Mouse (Mus musculus) thymus, adult 2 months (tissue): Measurements from ENCODE around the gene Proser3. TPM values are rescaled to one million over a fixed set of nuclear protein-coding genes. Genes with fewer than 3 reads are reported as not detected.

Experiments
- DNase-seq: peaks from one replicate; pipeline ENCODE4 v3.0.0; 2021
- H3K27ac ChIP-seq: fragments of 200-500 bp; 2 replicates; pipeline ENCODE4 v1.5.1; 2012; ENCODE audit warnings: low read length, control low read depth; ENCODE audit not compliant: control insufficient read depth, insufficient read depth
- H3K27me3 ChIP-seq: fragments of 200-500 bp; 2 replicates; pipeline ENCODE4 v1.6.1; 2012; ENCODE audit warnings: mild to moderate bottlenecking, low read length, moderate library complexity, mixed read lengths; ENCODE audit not compliant: control insufficient read depth, insufficient read depth
- H3K36me3 ChIP-seq: fragments of 200-500 bp; 2 replicates; pipeline ENCODE4 v1.6.1; 2012; ENCODE audit warnings: mild to moderate bottlenecking, low read length, moderate library complexity; ENCODE audit not compliant: control insufficient read depth, insufficient read depth
- H3K4me1 ChIP-seq: fragments of 200-500 bp; replicated peaks from 2 replicates; pipeline ENCODE4 v1.6.1; 2012; ENCODE audit warnings: low read length; ENCODE audit not compliant: control insufficient read depth, insufficient read depth
- H3K4me3 ChIP-seq: fragments of 200-500 bp; 2 replicates; pipeline ENCODE4 v1.5.1; 2012; ENCODE audit warnings: mild to moderate bottlenecking, low read length, control low read depth, moderate library complexity; ENCODE audit not compliant: control insufficient read depth, insufficient read depth
- CTCF ChIP-seq: fragments of 200-500 bp; IDR thresholded peaks from 2 replicates; pipeline ENCODE4 v1.5.1; 2012; ENCODE audit warnings: mild to moderate bottlenecking, control low read depth, low read length, moderate library complexity, borderline replicate concordance; ENCODE audit not compliant: control insufficient read depth, poor library complexity, insufficient read depth; ENCODE audit errors: extremely low read depth
- POLR2A ChIP-seq: fragments of 200-500 bp; IDR thresholded peaks from 2 replicates; pipeline ENCODE4 v1.6.1; 2012; ENCODE audit warnings: mild to moderate bottlenecking, low read length, control low read depth, moderate library complexity; ENCODE audit not compliant: control insufficient read depth, poor library complexity, insufficient read depth; ENCODE audit errors: extremely low read depth
- WGBS: fragments of 180-500 bp; shearing (Covaris S2); methylation state at CpG from one replicate; pipeline ENCODE4 v1.1.7; 2018; 5-methylcytosine and 5-hydroxymethylcytosine counted together
- polyA plus RNA-seq: library from polyadenylated mRNA; depleted of rRNA; stranded (reverse); fragments of >200 nt; gene quantifications from 2 replicates; pipeline ENCODE4 v1.2.3, GENCODE M21; 2012

The Proser3 gene
- polyA plus RNA-seq, 1 experiment, result 36.1 TPM

DNA sequence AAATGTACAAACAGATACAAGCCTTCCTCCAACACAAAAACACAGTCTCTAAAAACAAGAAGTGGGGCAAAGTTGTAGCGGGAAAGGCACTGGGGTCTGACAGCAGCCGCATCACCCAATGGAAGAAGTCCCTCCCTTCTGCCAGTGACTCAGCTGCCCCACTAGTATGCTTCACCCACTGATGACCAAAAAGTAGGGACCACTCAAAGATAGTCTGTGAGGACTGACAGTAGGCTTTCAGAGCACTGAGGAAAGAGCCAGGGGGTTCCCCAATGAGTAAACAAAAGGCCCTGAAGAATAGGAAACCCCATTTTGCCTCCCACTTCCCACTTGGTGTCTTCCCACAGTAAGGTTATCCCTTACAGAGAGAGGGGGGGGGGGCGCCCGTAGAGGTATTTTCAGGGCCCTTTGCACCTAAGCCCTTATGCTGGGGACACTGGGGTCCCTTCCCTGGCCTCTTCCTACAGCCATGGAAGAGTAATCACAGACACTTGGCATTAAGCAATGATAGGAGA, 42.5 kb upstream of the Proser3 start:
- no peak overlapping the region for H3K4me3 ChIP-seq
- no peak for DNase-seq
- H3K27me3 ChIP-seq, result no peaks in the 10 kb centered on the region
- 0 out of 2 replicates have a peak, but pooled peaks cover 3% of the 10 kb centered on the region for H3K4me1 ChIP-seq
- no peak for TF ChIP-seq CTCF
- TF ChIP-seq POLR2A, result no peak
- WGBS, result 55% methylated on average over 4 of the region's 4 CpGs
- no peaks in the 10 kb centered on the region for H3K36me3 ChIP-seq
- no peak overlapping the region for H3K27ac ChIP-seq

GRCm38 (mm10) chr7:30593579-30594509, 41.7 kb upstream of the Proser3 start:
- Histone ChIP-seq H3K4me3 (no peak overlapping the region), H3K27ac (no peak overlapping the region), H3K27me3 (no peaks in the 10 kb centered on the region), H3K36me3 (no peaks in the 10 kb centered on the region), H3K4me1 (0 out of 2 replicates have a peak, but pooled peaks cover 4% of the 10 kb centered on the region)
- 85% methylated on average over 10 of the region's 10 CpGs for WGBS
- DNase-seq, result no peak
- no peak for TF ChIP-seq POLR2A
- TF ChIP-seq CTCF, result no peak

- no peak for DNase-seq
- Histone ChIP-seq H3K4me3 (no peak overlapping the region), H3K36me3 (no peaks in the 10 kb centered on the region), H3K27ac (no peak overlapping the region), H3K4me1 (0 out of 2 replicates have a peak, but pooled peaks cover 4% of the 10 kb centered on the region), H3K27me3 (no peaks in the 10 kb centered on the region)
- TF ChIP-seq POLR2A (no peak), CTCF (no peak)
- WGBS, result 66% methylated on average over 5 of the region's 5 CpGs
Observed at GRCm38 (mm10) chr7:30592772-30593423, 40.8 kb upstream of the Proser3 start.

DNA sequence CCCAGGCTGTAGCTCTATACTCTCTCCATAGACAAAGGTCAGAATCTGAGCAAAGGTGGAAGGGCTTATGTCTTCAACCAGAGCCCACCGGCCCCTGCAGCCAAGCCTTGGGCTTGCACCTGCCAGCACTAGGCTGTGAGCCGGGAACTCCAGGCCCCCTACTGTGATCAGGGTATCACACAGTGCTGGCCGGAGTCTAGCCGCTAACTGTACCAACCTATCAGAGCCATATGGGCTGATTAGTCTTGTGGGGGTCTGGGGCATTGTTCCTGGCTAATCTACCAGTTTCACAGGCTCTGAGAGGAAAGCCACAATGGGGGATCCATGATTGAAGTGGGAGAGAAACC, 39.5 kb upstream of the Proser3 start:
- Histone ChIP-seq H3K4me1 (peaks cover 10% of the 10 kb centered on the region), H3K27ac (no peak overlapping the region), H3K27me3 (no peaks in the 10 kb centered on the region), H3K4me3 (no peak overlapping the region), H3K36me3 (no peaks in the 10 kb centered on the region)
- WGBS, result 95% methylated on average over 4 of the region's 4 CpGs
- TF ChIP-seq CTCF, result no peak
- TF ChIP-seq POLR2A, result no peak
- DNase-seq, result no peak

DNA sequence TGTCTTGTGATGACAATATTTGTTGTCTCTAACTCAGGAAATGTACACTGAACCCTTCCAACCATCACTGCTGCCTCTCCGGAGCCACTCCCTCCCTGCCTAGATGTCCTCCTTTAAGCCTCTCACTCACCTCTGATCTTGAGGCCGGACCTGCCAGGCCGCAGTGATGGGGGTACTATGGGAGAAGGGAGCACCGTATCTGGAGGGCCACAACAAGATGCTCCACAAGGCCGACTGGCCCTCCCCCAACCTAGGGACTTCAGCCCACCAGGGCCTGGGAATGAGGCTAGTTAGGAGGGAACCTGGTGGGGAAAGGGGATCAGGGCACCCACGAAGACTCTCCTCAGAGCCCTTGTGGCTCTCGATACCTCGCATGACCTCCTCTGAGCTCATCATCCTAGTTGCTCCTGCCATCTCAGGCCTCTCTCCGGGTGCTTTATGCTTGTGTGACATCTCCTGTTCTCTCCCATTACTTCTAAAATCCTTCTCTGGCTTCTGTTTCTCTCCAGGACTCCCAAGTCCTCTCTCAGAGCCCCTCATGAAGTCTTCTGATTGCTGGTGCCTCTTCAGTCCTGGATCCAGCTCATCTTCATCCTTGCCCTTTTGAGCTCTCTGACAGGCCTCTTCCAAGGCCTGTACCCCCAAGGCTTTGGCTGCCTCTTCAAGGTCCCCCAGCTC, 39.0 kb upstream of the Proser3 start:
- H3K4me3 ChIP-seq, result no peak overlapping the region
- peaks cover 10% of the 10 kb centered on the region for H3K4me1 ChIP-seq
- TF ChIP-seq CTCF, result no peak
- no peak for TF ChIP-seq POLR2A
- peaks cover 2% of the 10 kb centered on the region for H3K36me3 ChIP-seq
- DNase-seq, result no peak
- H3K27me3 ChIP-seq, result no peaks in the 10 kb centered on the region
- no peak overlapping the region for H3K27ac ChIP-seq
- WGBS, result 96% methylated on average over 9 of the region's 9 CpGs

GRCm38 (mm10) chr7:30589435-30590301, 37.6 kb upstream of the Proser3 start:
- no peaks in the 10 kb centered on the region for H3K27me3 ChIP-seq
- peak; percentile 83 for DNase-seq
- peak; percentile 84; the same call in 1 of the 2 replicates for TF ChIP-seq CTCF
- no peak for TF ChIP-seq POLR2A
- peak overlapping the region; percentile 24 for H3K27ac ChIP-seq
- H3K4me3 ChIP-seq, result peak overlapping the region; percentile 96
- WGBS, result 34% methylated on average over 40 of the region's 40 CpGs
- H3K36me3 ChIP-seq, result peaks cover 16% of the 10 kb centered on the region
- peaks cover 10% of the 10 kb centered on the region for H3K4me1 ChIP-seq
